Mouse (Mus musculus): ENCODE results near the gene Ireb2.
"Not testable (repeated sequence)": the region's sequence is repeated elsewhere in the genome, so short reads cannot be mapped to it uniquely, and the experiment has no call there.

Ireb2 gene

GRCm38 (mm10) chr9:54863363-54864281 is at the start of gene Ireb2:
Ireb2 (plus strand) TSS chr9:54863789.
- DNase-seq, result peak; percentile 100

- no peak for DNase-seq
Measured at GRCm38 (mm10) chr9:54816508-54817201, 46.9 kb upstream of the Ireb2 start.

DNA sequence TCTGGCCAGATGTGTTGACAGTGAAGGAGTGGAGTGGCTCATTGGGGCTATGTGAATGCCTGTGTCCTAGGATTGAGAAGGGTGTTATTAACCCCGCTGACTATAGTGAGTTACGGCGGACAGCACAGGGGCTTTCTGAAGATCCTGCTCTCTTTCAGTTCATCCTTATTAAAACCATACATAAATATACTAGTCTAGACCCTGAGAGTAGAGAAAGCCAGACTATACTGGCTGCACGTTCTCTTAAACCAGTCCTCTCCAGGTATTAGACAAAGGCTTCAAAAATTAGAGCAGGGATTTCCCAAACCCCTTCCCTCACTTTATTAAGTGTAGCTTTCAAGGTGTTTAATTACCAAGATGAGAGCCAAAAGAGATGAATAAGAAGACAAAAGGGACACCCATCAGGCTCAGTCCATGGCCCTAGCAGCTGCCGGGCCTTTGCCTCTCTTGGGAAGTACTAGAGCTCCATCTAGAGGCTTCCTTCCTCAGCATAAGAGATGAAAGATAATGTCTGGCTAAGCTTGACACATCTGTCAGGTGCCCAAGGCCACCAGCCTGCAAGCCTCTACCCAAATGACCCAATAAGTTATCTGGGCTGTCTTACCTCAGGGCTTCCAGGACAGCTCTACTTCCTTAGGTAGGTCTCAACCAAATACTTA is 42.0 kb upstream of the Ireb2 start:
- peak; percentile 42 for DNase-seq

DNA sequence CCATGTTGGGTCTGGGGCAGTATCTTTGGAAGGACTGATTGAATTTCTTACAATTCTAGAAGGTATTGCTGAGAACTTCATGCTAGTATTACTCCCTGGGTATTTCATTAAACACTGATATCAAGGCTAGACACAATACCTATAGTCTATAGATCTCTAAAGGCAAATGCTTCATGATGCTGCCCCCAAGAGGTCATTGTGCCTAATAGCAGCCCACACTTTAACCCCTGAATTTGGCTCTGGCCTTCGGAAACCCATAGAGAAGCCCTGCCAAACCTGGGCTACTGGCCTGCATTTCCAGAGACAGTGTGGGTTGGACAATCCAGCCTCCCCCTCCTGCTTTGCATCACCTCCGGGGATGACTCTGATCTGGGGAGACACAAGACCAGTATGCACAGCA is 33.8 kb upstream of the Ireb2 start:
- peak; percentile 9 for DNase-seq

DNA sequence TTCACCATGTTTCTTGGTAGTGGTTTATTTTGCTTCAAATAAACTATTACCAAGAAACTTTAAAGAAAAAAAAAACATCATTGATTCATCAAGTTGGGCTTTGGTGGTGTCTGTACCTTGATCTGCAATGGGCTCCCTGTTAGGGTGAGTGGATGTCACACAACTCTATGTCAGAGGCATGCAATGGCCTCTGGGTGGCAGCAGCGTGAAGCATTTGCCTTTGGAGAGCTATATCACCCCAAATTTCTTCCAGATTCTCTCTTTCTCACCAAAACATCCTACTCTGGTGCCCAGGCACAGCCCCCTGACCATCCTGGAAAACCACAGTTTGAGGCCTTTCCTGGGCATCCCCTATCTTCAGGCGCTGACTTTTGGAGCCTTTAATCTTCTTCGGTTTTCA is 33.0 kb upstream of the Ireb2 start:
- peak; percentile 46 for DNase-seq

DNA sequence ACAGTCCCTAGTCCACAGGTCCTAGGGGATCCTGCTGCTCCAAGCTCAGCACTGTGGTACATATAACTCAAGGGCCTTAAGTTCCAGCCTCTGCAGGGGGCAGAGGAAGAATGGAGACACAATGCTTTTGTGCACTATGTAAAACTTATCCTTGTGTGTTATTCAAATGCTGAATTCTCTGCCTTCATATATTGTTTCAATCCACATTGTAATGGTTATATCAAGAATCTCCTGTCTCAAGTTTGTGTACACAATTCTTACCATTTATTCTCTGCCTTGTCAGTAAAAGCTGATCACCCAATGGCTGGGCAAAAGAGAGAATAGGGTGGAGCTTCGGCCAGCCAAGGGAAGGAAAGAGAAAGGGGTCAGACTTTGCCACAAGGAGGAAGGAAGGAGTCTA is 29.8 kb upstream of the Ireb2 start:
- DNase-seq, result no peak

GRCm38 (mm10) chr9:54835951-54836717 is 27.5 kb upstream of the Ireb2 start:
- DNase-seq, result not testable (repeated sequence)

DNA sequence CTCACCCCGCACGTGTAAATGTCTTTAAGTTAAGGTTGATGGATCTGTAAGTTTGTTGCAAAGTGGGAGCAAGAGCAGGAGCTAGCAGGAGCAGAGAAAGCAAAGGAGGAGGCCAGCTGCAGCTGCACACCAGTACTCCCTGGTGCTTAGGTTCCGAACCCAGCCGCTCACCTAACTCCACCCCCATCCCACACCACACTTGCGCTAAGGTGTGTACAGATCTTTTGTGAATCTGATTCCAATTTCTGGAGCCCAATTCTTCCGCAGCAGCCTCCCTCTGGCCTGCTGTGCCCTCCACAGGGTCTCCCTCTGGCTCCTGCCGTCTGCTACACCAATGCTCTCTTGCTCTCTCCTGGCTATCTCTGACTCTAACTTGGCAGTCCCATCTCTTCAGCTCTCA is 25.8 kb upstream of the Ireb2 start:
- no peak for DNase-seq

DNA sequence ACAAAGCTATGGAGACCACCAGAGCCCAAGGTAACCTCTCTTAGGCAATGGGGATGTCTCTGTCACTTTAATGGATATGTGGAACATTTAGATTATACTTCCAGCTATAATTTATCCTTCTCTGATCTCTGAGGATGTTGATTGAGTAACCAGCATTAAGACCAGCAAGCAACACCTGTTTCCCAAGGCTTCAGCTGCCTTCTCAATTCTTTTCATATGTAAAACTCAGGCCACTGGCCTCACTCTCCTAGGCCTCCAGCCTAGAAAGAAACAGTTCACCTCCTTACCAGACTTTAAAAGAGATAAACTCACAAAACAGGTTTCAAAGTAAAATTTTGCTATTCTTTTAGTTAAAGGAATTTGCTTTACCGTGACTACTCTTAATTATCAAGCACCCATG is 23.4 kb upstream of the Ireb2 start:
- no peak for DNase-seq

GRCm38 (mm10) chr9:54842311-54842710 is 21.3 kb upstream of the Ireb2 start:
- no peak for DNase-seq

DNA sequence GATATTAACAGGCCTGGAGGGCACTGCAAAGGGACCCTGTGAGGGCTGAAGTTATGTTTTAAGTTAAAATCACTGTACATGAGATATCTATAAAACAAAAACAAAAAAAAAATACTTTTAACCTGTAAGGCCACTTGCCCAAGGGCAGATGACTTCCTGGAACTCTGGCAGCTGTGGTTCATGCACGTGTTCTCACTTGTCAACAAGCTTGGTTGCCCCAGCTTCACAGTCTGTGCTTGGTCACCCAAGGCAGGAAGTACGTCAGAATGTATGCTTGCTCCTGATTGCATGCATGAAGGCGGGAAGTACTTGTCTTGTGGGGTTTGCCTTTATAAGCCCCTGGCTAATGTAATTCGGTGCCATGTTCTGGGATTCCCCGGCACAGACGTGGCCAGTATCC is 19.7 kb upstream of the Ireb2 start:
- DNase-seq, result peak; percentile 22

- DNase-seq, result no peak
Measured at GRCm38 (mm10) chr9:54844556-54845176, 18.9 kb upstream of the Ireb2 start.

DNA sequence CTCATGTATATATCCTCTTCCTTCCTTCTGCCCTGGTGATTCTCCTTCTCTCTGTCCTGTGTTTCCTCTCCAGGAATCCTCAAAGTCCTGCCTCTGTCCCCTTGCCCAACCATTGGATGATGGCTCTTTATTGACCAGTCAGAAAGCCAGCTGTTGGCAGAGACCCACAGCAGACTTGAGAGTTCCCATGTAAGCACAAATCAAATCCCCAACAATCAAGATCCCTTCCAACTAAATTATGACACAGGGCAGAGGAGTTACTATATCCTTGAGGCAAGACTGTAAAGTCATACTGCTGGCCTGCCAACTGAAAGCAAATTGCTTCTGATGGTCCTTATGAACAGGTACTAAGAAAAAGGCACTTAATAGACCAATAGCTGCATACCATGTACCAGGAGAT is 15.4 kb upstream of the Ireb2 start:
- DNase-seq, result no peak

- not testable (repeated sequence) for DNase-seq
Measured at GRCm38 (mm10) chr9:54853036-54853435, 10.6 kb upstream of the Ireb2 start.

GRCm38 (mm10) chr9:54853619-54854018 is 10.0 kb upstream of the Ireb2 start:
- DNase-seq, result no peak

DNA sequence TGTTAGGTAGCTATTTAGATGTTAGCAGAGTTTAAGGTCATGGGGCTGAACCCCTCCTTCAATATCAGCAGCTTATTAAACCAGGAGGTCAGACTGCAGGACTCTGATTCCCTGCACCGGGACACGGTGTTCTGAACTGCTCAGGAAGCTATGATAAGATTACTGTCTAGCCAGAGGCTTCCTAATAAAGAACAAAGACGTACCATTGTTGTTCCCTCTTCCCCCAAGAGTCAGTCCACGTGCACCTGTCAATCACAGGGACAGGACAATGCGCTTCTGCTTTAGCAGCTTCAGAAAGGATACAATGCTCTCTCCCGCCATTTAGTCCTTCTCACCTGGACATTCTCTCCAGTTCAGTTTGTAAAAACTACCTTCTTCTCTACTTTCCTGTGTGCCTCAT is 8.0 kb upstream of the Ireb2 start:
- DNase-seq, result no peak

GRCm38 (mm10) chr9:54856121-54856520 is 7.5 kb upstream of the Ireb2 start:
- DNase-seq, result no peak

DNA sequence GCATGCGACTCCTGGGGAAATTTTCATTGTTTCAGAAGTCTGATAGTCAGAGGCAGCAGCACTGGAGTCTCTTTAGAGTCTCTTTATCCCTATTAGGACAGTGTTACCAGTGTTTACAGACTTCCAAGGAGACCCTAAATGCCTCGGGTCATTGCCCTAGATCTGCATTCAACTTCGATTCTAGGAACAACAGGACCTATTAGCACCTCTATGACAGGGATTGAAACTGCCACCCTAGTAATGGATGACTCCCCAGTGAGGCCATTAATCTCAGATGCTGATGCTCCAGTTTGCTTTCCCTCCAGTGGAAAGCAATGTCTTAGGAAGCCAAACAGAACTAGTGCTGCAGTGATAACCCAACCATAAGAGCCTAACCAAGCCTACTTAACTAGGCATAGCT is 6.1 kb upstream of the Ireb2 start:
- DNase-seq, result no peak

GRCm38 (mm10) chr9:54860526-54860925 is 3.1 kb upstream of the Ireb2 start:
- no peak for DNase-seq

DNA sequence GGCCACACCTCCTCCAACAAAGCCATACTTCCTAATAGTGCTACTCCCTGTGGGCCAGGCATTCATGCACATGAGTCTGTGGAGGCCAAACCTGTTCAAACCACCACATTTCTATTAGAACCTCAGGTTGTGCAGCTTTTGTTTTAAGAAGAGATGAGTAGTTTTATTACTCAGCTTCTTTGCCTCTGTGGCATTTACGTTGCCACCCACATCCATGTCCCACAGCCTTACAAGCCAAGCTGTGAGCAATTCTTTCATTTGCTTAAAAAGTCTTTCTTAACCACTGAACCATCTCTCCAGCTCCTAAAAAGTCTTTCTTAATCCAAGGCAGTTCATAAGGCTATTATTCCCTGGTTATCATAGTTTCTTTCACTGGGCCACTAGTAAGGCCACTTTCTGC is 15.2 kb downstream of the Ireb2 start:
- no peak for DNase-seq

DNA sequence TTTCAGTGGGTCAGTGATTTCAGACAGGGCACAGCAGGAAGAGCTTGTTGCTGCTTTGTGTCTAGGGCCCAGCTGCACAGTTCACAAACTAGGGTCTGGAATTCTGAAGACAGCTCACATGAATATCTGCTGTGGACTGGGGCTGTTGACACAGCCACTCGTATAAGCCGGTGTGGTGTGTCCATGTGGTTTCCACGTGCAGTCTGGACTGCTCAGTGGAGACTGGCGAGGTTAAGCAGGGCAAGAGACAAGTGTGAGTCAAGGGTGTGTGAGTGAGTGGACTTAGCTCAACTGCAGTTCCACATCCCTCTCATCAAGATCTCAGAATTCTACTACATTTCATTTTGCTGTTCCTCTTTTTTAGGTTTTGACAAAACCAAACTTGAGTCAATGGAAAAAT is 28.5 kb downstream of the Ireb2 start:
- no peak for DNase-seq

GRCm38 (mm10) chr9:54897097-54897496 is 33.5 kb downstream of the Ireb2 start:
- no peak for DNase-seq

Measured in thymus, postnatal 14 days (tissue).